Mouse (Mus musculus): Measurements from ENCODE around the gene Fignl1.

The Fignl1 gene

GRCm38 (mm10) chr11:11831940-11832754, 23.4 kb upstream of the Fignl1 start:
- DNase-seq (ENCODE audit: low read depth, low spot score): no peak

GRCm38 (mm10) chr11:11831526-11831925, 22.8 kb upstream of the Fignl1 start:
- DNase-seq (ENCODE audit: low read depth, low spot score): no peak

GRCm38 (mm10) chr11:11830884-11831495, 22.2 kb upstream of the Fignl1 start:
- DNase-seq (ENCODE audit: low read depth, low spot score): no peak

- DNase-seq (ENCODE audit: low read depth, low spot score): peak; percentile 65
Observed at GRCm38 (mm10) chr11:11829161-11830000, 20.6 kb upstream of the Fignl1 start.

GRCm38 (mm10) chr11:11828761-11829160, 20.0 kb upstream of the Fignl1 start:
- DNase-seq (ENCODE audit: low read depth, low spot score): peak; percentile 43

GRCm38 (mm10) chr11:11828251-11828650, 19.5 kb upstream of the Fignl1 start:
- no peak for DNase-seq (ENCODE audit: low read depth, low spot score)

- no peak for DNase-seq (ENCODE audit: low read depth, low spot score)
Observed at GRCm38 (mm10) chr11:11826475-11826874, 17.7 kb upstream of the Fignl1 start.

- DNase-seq (ENCODE audit: low read depth, low spot score): no peak
Observed at GRCm38 (mm10) chr11:11825670-11826069, 16.9 kb upstream of the Fignl1 start.

GRCm38 (mm10) chr11:11824970-11825635, 16.3 kb upstream of the Fignl1 start:
- no peak for DNase-seq (ENCODE audit: low read depth, low spot score)

GRCm38 (mm10) chr11:11823980-11824911, 15.5 kb upstream of the Fignl1 start:
- no peak for DNase-seq (ENCODE audit: low read depth, low spot score)

GRCm38 (mm10) chr11:11822181-11823095, 13.7 kb upstream of the Fignl1 start:
- peak; percentile 68 for DNase-seq (ENCODE audit: low read depth, low spot score)

GRCm38 (mm10) chr11:11821387-11821975, 12.7 kb upstream of the Fignl1 start:
- peak; percentile 89 for DNase-seq (ENCODE audit: low read depth, low spot score)

- no peak for DNase-seq (ENCODE audit: low read depth, low spot score)
Observed at GRCm38 (mm10) chr11:11820737-11821136, 12.0 kb upstream of the Fignl1 start.

- peak; percentile 89 for DNase-seq (ENCODE audit: low read depth, low spot score)
Observed at GRCm38 (mm10) chr11:11820251-11820650, 11.5 kb upstream of the Fignl1 start.

GRCm38 (mm10) chr11:11819206-11819605, 10.4 kb upstream of the Fignl1 start:
- no peak for DNase-seq (ENCODE audit: low read depth, low spot score)

GRCm38 (mm10) chr11:11818797-11819196, 10.0 kb upstream of the Fignl1 start:
- DNase-seq (ENCODE audit: low read depth, low spot score): no peak

GRCm38 (mm10) chr11:11815737-11816136, 7.0 kb upstream of the Fignl1 start:
- no peak for DNase-seq (ENCODE audit: low read depth, low spot score)

- DNase-seq (ENCODE audit: low read depth, low spot score): peak; percentile 85
Observed at GRCm38 (mm10) chr11:11811906-11812480, 3.2 kb upstream of the Fignl1 start.
